Mouse (Mus musculus) layer of hippocampus, adult 18-20 months (tissue): ENCODE measurements around the gene Cav1. TPM values are rescaled to one million over a fixed set of nuclear protein-coding genes. Genes with fewer than 3 reads are reported as not detected.

Experiments
- DNase-seq, 2 experiments: peaks; one replicate each; pipeline ENCODE4 v3.0.0; 2022; ENCODE audit warnings: low spot score in 2 of 2
- long read RNA-seq: library from polyadenylated mRNA; stranded (forward); transcript quantifications from one replicate; pipeline ENCODE4 v2.0.0, GENCODE M21; 2021
- total RNA-seq, 2 experiments: library from RNA; stranded (reverse); gene quantifications; 2 replicates each; pipeline ENCODE4 v1.2.3; 2021

Gene Cav1
- 10 to 100 TPM; 13.5 TPM for total RNA-seq
- long read RNA-seq, transcript Cav1-202 (2 exons, 2,746 nt): major isoform, 8 of 17 reads
- long read RNA-seq, transcript Cav1-201 (3 exons, 2,522 nt): minor isoform, 6 of 17 reads
- long read RNA-seq, partial matches to known transcripts: 1 of 17 reads
- long read RNA-seq, other reads (novel, unspliced or antisense): 1 of 17 reads

DNA sequence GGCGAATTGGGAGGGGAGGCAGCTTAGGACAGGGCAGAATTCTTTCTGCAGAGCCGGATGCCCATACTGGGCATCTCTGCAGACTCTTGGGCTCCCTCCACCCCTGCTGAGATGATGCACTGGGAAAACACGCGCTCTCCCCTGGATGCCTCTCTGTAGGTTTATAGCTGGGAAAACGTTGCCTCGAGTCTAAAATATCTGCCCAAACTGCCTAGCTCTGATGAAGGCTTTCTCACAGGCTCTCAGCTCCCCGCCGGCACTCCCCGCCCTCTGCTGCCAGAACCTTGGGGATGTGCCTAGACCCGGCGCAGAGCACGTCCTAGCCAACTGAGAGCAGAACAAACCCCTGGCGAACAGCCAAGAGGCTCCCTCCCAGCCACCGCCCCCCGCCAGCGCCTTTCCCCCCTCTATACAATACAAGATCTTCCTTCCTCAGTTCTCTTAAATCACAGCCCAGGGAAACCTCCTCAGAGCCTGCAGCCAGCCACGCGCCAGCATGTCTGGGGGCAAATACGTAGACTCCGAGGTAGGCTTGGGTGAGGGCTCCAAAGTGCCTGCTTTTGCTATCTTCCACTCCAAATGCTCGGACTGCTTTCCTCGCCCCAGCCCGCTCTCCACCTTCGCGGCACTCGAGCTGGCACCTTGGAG, at the start of gene Cav1:
Gene Cav1, plus strand, starts transcription at position 382 of the 648 bp plus-strand sequence.
- DNase-seq: peak; percentile 17 to 52

DNA sequence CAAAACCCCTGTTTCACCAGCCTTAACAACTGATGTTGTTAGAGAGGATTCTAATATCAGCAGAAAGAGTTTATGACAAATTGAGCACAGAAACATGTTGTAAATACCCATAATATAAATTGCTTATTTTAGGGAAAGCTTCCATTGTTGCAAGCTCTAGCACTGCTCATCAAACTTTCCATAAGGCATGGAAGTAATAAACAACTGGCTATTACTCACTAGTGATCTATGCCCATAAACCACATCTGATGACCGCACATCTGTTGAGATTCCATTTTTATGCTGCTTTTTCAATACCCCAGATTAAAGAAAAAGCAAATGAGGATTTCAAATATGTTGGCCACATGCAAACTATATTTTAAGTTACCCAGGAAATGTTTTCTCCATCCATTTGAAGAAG, 48.0 kb upstream of the Cav1 start:
- no peak for DNase-seq

DNA sequence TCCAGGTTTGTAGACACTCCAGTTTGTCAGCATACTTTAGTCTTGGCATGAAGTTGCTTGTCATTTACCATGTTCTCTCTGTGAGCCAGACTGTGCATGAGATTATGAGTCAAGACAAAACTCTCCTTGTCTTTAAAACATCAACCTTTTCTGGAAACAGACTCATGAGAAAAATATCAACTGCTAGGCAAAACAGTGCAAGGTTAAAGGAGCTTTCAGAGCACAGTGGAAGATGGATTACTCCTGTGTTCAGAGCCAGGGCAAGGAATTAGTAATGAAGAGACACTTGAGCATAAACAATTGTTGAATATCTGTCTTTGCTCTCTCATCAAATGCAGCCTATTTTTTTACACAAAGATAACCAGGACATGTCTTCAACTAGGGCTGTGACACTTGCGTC, 47.2 kb upstream of the Cav1 start:
- DNase-seq: no peak

DNA sequence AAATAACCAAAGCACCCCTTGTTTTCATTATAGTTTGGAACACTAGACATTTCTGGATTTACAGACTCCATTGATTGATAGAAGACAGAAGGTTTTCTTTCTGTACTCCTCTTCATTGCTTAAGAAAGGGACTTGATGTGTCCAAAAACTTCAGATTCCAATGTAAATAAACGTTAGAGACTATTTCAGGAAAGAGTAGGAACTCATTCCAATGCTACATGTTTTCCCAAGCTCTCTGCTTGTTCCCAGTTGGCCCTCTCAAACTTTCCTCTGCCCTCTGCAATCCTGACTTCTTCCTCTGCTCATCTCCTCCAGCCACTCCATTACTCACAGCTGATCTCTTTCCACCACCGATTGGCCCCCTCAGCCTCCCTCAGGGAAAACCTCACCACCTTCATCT, 43.3 kb upstream of the Cav1 start:
- no peak for DNase-seq

DNA sequence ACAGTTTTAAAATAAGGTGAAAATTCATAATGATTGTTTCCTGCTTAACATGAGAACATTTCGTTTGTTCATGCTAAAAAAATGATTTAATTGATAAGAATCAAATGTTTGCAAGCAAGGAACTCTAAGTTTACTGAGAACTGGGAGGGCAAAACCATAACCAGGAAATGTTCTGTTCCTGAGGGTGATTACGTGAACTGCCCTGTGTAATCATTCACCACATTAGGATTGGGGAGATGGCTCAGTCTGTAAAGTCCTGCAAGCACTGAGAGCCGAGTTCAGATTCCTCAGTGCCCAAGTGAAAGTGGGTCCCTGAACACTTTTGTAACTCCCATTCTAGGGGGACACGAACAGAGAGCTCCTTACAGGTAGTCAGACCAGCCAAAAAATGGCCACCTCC, 41.1 kb upstream of the Cav1 start:
- DNase-seq: no peak

DNA sequence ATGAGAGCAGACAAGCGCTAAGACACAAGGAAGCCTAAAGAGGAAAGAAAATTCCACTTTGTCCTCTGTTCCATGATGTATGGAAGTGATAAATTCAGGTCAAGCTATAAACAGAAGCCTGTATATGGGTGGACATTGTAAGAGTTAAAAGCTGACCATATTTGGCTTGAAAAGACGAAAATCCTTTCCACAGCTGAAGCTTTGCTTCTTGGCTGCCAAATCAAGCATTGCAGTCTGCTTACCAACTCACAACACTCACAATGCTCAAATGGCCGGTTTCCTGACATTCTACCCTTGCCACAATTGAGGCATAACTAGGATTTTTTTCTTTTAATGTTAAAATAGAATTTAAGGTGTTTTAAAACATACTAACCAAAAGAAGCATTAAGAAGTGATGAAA, 39.7 kb upstream of the Cav1 start:
- no peak for DNase-seq

DNA sequence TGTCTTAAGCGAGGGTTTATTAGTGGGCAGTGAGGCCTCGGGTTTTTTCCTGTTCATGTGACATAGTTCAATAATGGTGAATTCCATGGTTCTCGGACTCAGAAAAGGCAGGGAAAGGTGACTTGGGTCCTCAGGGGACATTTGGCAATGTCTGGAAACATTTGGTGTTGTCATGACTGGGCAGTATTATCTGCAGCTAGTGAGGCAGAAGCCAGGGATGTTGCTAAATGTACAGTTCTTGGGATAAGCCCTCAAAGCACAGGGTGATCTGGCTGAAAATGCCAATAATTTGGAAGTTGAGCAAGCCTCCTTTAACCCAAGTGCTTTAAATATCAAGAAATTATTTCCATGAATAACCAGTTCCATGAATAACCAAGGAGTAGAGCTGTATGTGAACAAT, 27.8 kb upstream of the Cav1 start:
- DNase-seq: no peak

DNA sequence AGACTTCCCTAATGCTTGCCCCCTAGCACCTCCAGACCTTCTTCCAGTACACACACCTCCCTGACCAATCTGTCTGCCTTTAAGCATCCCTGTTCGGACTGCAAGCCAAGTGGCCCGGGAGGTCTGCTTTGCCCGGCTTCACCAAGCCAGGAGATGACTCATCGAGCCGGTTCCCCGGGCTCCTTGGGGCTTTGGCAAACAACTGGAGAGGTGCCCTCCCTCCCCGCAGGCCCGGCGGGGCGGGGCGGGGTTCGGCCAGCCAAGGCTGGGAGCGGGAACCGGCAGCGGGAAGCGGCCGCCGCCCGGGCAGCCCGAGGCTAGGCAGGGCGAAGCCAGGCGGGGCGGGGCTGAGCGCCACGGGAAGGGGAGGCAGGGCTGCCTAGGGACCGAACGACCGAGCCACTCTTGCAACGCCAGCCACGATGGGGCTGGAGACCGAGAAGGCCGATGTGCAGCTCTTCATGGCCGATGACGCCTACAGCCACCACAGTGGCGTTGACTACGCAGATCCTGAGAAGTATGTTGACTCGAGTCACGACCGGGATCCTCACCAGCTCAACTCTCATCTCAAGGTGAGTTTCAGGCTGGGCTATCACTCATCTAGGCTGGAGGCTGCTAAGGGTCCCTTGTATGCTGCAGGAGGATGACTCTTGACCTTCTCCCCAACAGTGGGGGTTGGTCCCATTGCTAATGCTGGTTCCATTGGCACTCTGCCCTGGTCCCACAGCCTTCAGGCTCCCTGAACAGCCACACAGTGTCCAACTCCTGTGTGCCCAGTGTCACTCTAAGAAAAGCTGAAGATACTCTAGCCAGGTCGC, 25.0 kb upstream of the Cav1 start, which contains the start of gene Cav2:
Gene Cav2, plus strand, starts transcription at position 247 of the 818 bp plus-strand sequence.
- DNase-seq: peak; percentile 16 to 35

DNA sequence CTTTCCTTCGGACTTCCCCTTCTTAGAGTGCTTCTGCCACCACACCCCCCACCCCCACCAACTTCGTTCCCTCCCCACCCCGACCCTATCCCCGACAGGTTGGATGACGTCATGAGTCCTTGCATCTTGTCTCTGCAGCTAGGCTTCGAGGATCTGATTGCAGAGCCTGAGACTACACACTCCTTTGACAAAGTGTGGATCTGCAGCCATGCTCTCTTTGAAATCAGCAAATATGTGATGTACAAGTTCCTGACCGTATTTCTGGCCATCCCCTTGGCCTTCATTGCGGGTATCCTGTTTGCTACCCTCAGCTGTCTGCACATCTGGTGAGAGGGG, 24.4 kb upstream of the Cav1 start:
- DNase-seq: no peak

DNA sequence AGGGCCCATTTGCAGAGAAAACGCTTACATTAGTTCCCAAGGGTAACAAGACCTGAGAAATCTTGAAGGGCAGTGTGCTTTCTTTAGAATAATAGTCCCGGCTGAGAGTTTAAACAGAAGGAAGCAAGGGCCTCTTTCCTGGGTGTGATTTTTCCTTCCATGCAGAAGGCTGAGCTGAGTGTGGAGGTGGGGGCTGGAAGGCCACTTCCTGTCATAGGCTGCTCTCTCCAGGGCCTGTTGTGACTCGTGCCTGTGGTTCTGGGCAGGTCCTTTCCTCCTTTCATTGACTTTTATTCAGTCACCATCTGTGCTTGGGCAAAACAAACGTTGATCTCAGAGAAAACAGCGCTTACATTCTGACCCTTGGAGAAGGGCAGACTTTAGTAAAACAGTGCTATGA, 24.0 kb upstream of the Cav1 start:
- no peak for DNase-seq

DNA sequence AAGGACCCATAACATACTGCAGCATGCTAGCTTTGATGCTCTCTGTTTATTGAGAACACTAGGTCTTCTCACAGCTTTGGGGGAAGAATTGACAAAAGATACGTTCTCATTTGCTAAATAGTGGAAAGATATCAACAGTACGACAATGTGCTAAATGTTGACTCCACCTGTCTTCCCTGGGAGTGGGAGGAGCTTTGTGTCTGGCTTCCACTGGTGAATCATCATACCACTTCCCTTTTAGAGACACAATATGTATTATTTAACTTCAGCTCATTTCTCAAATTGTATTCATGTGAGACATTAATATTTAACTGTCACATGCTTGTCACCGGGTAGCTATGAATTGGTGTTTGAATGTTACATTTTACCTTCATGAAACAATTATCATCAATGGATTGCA, 22.3 kb upstream of the Cav1 start:
- no peak for DNase-seq

DNA sequence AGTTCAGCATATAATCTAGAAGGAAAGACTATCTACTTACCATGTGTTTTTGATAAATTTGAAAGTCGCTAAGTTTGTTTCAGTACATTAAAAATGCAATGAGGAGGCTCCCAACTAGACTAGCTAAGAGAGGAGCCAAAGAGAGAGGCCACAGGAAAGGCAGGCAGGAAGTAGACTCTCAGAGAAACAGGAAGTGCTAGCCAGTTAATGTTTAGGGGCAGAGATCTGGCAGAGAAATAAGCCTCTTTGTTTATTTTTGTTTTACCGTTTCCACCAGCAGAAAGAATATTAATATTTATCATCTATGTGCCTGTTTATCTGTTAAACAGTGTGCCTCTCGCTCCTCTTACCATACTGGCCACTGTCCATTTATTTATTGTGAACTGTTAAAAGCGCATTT, 19.8 kb upstream of the Cav1 start:
- no peak for DNase-seq

DNA sequence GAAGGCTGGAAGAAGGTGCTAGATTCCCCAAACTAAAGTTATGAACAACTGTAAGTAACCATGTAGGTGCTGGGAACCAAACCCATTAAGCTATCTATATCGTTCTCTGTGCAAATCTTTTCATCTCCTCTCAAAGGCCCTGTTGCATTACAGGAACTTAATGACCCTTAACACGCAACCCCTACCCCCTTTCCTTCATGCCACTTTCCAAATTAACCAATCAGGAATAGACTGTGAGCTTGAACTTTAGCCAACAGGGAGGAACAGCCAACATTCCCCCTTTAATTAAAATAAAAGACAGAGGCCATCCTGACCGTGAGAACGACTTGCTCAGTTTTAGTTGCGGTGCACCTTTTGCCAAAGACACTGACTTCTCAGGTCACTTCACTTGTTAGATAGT, 11.0 kb upstream of the Cav1 start:
- no peak for DNase-seq

DNA sequence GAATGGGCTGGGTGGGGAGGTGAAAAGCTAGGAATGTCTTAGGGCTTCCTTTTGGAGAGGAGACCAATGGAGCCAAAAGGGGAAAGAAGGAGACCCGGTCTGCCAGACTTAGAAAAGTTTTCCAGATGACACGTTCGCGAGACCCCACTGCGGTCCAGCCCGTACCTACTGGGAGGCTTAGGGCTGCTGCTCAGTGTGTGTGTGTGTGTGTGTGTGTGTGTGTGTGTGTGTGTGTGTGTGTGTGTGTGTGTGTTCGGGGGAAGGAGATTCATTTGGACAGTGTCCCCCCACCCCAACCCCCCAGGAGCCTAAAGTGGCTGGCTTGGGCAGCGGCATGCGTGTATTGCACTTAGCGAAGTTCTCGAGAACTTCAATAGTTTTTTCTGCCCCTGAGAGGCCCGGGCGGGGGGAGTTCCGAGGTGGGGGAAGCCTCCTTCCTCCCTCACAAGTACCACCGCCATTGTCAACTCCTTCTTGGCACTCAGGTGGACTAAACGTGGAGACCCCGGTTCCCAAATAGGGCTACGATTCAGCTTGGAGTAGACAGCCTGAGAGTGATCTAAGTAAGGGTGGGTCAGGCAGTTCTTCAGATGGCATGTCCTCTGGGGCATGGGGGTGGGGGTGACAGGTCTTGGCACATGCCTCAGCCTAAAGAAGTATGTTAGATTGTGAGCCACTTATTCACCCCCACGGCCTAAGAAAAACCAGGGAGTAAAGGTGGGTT, 629 bp downstream of the Cav1 start:
- DNase-seq: no peak

DNA sequence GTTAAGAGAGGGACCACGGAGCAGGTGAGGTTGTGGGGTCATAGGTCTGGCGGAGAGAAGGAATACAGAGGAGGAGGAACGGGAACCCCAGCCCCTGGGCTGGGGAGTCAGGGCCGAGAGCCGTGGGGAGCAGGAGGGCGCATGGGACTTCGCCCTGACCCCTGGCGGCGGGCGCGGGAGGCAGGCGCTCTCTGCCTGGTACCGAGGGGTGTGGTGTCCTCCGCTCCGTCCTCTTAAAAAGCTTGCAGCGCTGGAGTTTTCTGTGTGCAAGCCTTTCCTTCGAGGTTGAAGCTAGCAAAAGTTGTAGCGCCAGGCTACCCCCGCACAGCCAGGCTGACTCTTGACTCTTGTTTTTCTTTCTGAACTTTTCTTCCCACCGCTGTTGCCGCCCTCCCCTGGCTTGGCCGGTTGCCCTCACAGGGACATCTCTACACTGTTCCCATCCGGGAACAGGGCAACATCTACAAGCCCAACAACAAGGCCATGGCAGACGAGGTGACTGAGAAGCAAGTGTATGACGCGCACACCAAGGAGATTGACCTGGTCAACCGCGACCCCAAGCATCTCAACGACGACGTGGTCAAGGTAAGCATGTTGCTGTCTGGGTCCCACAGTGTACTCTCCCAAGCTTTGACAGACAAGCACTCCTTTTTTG, 1.5 kb downstream of the Cav1 start:
- peak in 1 of 2 experiments; percentile 31 for DNase-seq

DNA sequence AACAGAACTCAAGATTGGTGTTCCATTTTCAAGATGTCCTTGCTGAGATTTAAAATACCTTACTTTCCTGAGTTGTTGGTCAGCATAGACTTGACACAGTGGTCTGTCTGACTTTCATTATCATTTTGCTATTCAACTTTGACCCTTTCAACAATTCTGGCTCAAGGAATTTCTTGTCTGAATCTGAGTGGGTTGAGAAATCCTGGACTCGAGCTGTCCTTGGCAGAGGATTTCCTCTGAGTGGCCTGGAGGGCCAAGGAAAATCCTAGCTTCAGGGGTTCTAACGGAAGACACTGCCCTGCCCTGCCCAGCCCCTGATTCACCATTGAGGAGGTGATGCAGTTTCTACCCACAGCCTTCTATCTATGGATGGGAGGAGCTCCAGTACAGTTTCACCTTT, 2.5 kb downstream of the Cav1 start:
- DNase-seq: no peak

DNA sequence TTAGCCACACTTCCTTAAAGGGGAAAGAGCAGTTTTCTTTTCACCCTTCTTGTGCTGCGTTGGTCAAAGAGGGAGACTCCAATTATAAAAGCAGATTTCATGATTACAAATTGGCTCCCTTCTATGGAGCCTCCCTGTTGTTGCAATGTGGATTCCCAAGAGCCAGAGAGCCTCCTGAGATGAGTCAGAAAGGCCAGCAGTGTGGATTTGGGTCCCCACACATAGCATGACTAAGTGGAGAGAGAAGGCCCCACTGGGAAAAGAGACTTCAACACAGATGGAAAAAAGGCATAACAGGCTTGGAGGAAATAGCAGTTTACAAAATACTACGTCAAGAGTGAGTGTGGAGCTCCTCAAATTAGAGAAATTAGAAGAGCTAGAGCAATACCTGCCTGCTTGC, 3.1 kb downstream of the Cav1 start:
- no peak for DNase-seq

DNA sequence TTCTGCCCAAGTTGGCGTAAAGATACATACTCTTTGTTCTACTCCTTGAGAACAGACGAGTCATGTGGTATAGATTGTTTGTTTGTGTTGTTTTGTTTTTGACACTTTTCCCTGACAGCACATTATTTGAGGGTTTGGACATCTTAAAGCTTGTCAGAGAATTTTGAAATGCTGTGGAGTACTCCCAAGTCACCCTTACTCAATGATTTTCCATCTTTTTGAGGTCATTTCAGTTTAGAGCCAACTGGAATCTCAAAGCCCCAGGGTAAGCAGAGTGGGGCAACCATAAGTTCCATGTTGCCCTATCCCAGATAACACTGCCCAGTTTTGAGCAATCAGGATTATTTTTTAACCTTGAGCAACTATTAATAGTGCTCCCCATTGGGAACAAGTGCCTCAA, 8.1 kb downstream of the Cav1 start:
- DNase-seq: no peak

DNA sequence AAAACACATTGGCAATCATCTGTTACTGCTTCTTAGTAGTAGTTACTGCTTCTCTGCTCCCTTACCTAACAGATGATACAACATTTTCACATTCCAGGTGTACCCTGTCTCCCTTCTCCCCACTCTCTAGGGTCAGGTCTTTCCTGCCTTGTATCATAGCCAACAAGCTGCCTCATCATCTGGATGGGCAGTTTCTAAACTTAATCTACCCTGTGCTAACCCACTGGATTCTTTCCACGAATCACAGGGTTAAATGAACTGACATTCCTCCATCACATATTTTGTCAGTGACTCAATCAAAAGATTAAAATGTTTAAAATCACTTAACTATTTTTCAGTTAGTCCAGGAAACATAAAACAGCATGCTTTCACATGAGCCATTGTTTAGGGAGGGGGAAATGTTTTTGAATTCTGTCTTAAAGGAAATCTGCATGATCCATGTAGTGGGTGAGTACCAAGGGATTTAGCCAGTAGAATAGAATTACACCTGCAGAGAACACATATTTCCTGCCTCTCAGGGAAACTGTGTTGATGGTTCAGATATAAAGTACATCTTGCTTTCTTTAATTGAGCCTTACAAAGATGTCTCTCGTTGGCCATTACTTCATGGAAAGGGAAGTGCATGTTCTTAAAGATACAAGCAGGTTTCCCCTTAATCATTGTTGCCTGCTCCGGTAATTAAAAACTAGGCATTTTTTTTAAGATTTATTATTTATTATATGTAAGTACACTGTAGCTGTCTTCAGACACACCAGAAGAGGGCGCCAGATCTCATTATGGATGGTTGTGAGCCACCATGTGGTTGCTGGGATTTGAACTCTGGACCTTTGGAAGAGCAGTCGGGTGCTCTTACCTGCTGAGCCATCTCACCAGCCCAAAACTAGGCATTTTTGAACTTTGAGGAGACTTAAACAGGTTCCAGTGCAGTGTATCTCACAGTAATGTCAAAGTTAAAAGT, 8.8 kb downstream of the Cav1 start:
- DNase-seq: no peak
